Mouse (Mus musculus) CH12.LX (cell line): Measurements from ENCODE around the gene Os9.

Experiments used
- CHD2 ChIP-seq: IDR thresholded peaks from 2 replicates; pipeline ENCODE4 v1.6.1; 2011; ENCODE audit warnings: low read length, improper control_type of control experiment
- CTCF ChIP-seq, 2 experiments: IDR thresholded peaks in 1 of 2; conservative IDR thresholded peaks in 1 of 2; 2 replicates each; pipeline ENCODE4 v1.5.1; 2011 to 2012; ENCODE audit warnings: low read depth in 2 of 2, low read length in 2 of 2, improper control_type of control experiment in 1 of 2, inconsistent platforms in 1 of 2, mild to moderate bottlenecking in 1 of 2, moderate library complexity in 1 of 2
- MYC ChIP-seq: IDR thresholded peaks from 2 replicates; pipeline ENCODE4 v1.6.1; 2011; ENCODE audit warnings: low read depth, mild to moderate bottlenecking, improper control_type of control experiment, low read length

DNA sequence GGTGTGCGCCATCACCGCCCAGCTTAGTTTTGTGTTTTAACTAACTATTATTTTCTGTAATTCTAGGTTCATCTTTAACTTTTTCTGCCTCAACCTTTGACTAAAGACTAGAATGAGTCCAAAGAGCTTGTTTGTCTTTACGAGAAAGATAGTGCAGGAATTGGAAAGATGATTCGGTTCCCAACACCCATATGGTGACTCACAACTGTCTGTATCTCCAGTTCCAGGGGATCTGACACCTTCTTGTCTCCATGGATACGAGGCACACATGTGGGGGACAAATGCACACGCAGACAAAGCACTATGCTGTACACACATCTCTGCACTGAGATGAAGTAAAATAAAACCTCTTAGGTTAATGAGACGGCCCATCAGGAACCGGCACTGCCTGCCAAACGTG is 39.1 kb upstream of the Os9 start:
- TF ChIP-seq MYC (no peak), CHD2 (no peak), CTCF (conservative IDR thresholded peaks at IDR 0.05 in 1 of 2, IDR thresholded peaks at IDR 0.05 in 1 of 2; ENCODE audit: low read depth in 2 of 2, low read length in 2 of 2) (no peak)
